Comparison of ENCODE assay signal across 24 mouse cellular contexts in genomic region chr13:90342823-90343222, GRCm38 (mm10).
DNase-seq lines count a peak whose midpoint lies in the region; ATAC-seq and TF ChIP-seq lines count a peak whose summit lies in the region.
"Had no signal": no experiment of that assay in that cellular context is flagged by ENCODE, and none has a peak within 500 bp of the region (broad histone marks: within the 10 kb centered on the region; RNA-seq: fewer than 3 reads in every experiment).

No protein-coding gene starts in this region.

- 33% methylated on average over 4 of the region's 4 CpGs for WGBS in lung, embryonic 14.5 days
- 87% methylated on average over 4 of the region's 4 CpGs for WGBS in forebrain, embryonic 16.5 days

- H3K4me3 ChIP-seq in lung, embryonic 14.5 days (ENCODE audit: low read depth, low read length), result no peak overlapping the region
- H3K4me3 ChIP-seq in CH12.LX (replicated peaks in 1 of 3; ENCODE audit: low read depth in 2 of 3, low read length in 2 of 3, poor library complexity in 1 of 3), result no peak overlapping the region
- no peak overlapping the region for H3K4me3 ChIP-seq in forebrain, embryonic 16.5 days (replicated peaks; ENCODE audit: low read length)
- H3K4me3 ChIP-seq: forebrain, embryonic 15.5 days; heart, embryonic 13.5 days had no signal

- dilution Hi-C loops in CH12.LX (cut with MboI; ENCODE audit: extremely low pct_ligation_motif_present, extremely low pct_unique_long_range_greater_than_20kb, low sequenced_read_pairs), result no loop called here

- no peak for TF ChIP-seq CTCF in lung, embryonic 14.5 days (IDR thresholded peaks at IDR 0.05; ENCODE audit: low read depth)
- TF ChIP-seq CTCF in CH12.LX (conservative IDR thresholded peaks at IDR 0.05 in 1 of 2, IDR thresholded peaks at IDR 0.05 in 1 of 2; ENCODE audit: low read depth in 2 of 2, low read length in 2 of 2), result no peak

- no peak for ATAC-seq in lung, embryonic 14.5 days (ENCODE audit: insufficient read depth)
- 0 out of 2 replicates have a peak, but pooled peaks have one; percentile 36 for ATAC-seq in common myeloid progenitor, adult 5-6 weeks (replicated peaks; ENCODE audit: low read depth, poor library complexity, severe bottlenecking)
- ATAC-seq in forebrain, embryonic 16.5 days, result no peak
- ATAC-seq: CD4-positive, CD25-positive, alpha-beta regulatory T cell, adult 4 months; forebrain, embryonic 15.5 days; hindbrain, postnatal 0 days; inflammation-experienced regulatory T-cells, adult 6 months; intestine, embryonic 16.5 days had no signal

- no peak overlapping the region for H3K9ac ChIP-seq in lung, embryonic 14.5 days
- no peak overlapping the region for H3K9ac ChIP-seq in CH12.LX (ENCODE audit: insufficient read depth, low read depth)
- no peak overlapping the region for H3K9ac ChIP-seq in forebrain, embryonic 16.5 days (replicated peaks; ENCODE audit: low read depth, low read length)
- H3K9ac ChIP-seq: forebrain, embryonic 15.5 days; heart, embryonic 13.5 days; hindbrain, embryonic 14.5 days had no signal

- no peaks in the 10 kb centered on the region for H3K4me1 ChIP-seq in lung, embryonic 14.5 days (ENCODE audit: insufficient read depth)
- H3K4me1 ChIP-seq in CH12.LX (ENCODE audit: control insufficient read depth in 1 of 2, insufficient read depth in 2 of 2), result peaks cover 6 to 8% of the 10 kb centered on the region in 2 experiments; a peak in 3 of 4 replicates
- no peaks in the 10 kb centered on the region for H3K4me1 ChIP-seq in forebrain, embryonic 16.5 days (replicated peaks; ENCODE audit: control insufficient read depth, insufficient read depth, low read length)
- H3K4me1 ChIP-seq: forebrain, embryonic 15.5 days had no signal

- no peaks in the 10 kb centered on the region for H3K9me3 ChIP-seq in lung, embryonic 14.5 days (ENCODE audit: low read depth, low read length)
- no peaks in the 10 kb centered on the region for H3K9me3 ChIP-seq in CH12.LX (replicated peaks; ENCODE audit: low read length)
- no peaks in the 10 kb centered on the region for H3K9me3 ChIP-seq in forebrain, embryonic 16.5 days (ENCODE audit: control insufficient read depth, low read length)
- H3K9me3 ChIP-seq: forebrain, embryonic 15.5 days; heart, embryonic 13.5 days had no signal

- no peak for TF ChIP-seq RAD21 in CH12.LX (IDR thresholded peaks at IDR 0.05; ENCODE audit: low read depth, low read length)

- in situ Hi-C loops in CH12.LX (cut with MboI; ENCODE audit: low pct_ligation_motif_present, low pct_unique_long_range_greater_than_20kb, low sequenced_read_pairs), result no loop called here

- no peaks in the 10 kb centered on the region for H3K27me3 ChIP-seq in lung, embryonic 14.5 days (ENCODE audit: insufficient read depth, low read length)
- no peaks in the 10 kb centered on the region for H3K27me3 ChIP-seq in CH12.LX (replicated peaks)
- no peaks in the 10 kb centered on the region for H3K27me3 ChIP-seq in forebrain, embryonic 16.5 days (replicated peaks; ENCODE audit: control insufficient read depth, insufficient read depth, low read length)
- H3K27me3 ChIP-seq: heart, embryonic 13.5 days had no signal

- H3K36me3 ChIP-seq in lung, embryonic 14.5 days (ENCODE audit: insufficient read depth), result no peaks in the 10 kb centered on the region
- no peaks in the 10 kb centered on the region for H3K36me3 ChIP-seq in CH12.LX (replicated peaks in 1 of 2; ENCODE audit: control insufficient read depth in 1 of 2, insufficient read depth in 1 of 2, low read length in 1 of 2)
- no peaks in the 10 kb centered on the region for H3K36me3 ChIP-seq in forebrain, embryonic 16.5 days (ENCODE audit: control insufficient read depth, insufficient read depth)
- H3K36me3 ChIP-seq: forebrain, embryonic 15.5 days; heart, embryonic 13.5 days had no signal

- no peak for TF ChIP-seq EP300 in CH12.LX (IDR thresholded peaks at IDR 0.05; ENCODE audit: low read length)

- H3K4me2 ChIP-seq in lung, embryonic 14.5 days, result no peak overlapping the region
- H3K4me2 ChIP-seq in CH12.LX (ENCODE audit: insufficient read depth, low read depth, poor library complexity, severe bottlenecking), result no peak overlapping the region
- H3K4me2 ChIP-seq in forebrain, embryonic 16.5 days (ENCODE audit: low read length), result no peak overlapping the region
- H3K4me2 ChIP-seq: forebrain, embryonic 15.5 days; heart, embryonic 13.5 days; hindbrain, embryonic 14.5 days had no signal

- H3K79me2 ChIP-seq in CH12.LX (replicated peaks; ENCODE audit: control insufficient read depth, extremely low read depth, insufficient read depth, poor library complexity, severe bottlenecking), result no peaks in the 10 kb centered on the region

- H3K27ac ChIP-seq in lung, embryonic 14.5 days (ENCODE audit: low read depth), result no peak overlapping the region
- H3K27ac ChIP-seq in CH12.LX (ENCODE audit: insufficient read depth, low read depth), result no peak overlapping the region
- H3K27ac ChIP-seq in forebrain, embryonic 16.5 days (ENCODE audit: low read length), result no peak overlapping the region
- H3K27ac ChIP-seq: forebrain, embryonic 15.5 days; heart, embryonic 13.5 days; hindbrain, embryonic 14.5 days; hindbrain, postnatal 0 days had no signal

- no peak for TF ChIP-seq POLR2A in CH12.LX (IDR thresholded peaks at IDR 0.05; ENCODE audit: low read depth, low read length)

- peak; percentile 8 for DNase-seq in lung, embryonic 14.5 days
- no peak for DNase-seq in lung, postnatal 10 days
- DNase-seq in CH12.LX (ENCODE audit: extremely low read depth), result peak; percentile 29
- DNase-seq in layer of hippocampus, adult 8-10 months (ENCODE audit: low spot score in 2 of 2), result no peak
- DNase-seq in right cerebral cortex, postnatal 25 days, result no peak
- DNase-seq: adrenal gland, adult 2 months; adrenal gland, postnatal 14 days; cerebellum, adult 11 months; cerebellum, adult 8-10 months; cerebellum, postnatal 36 days; gastrocnemius, postnatal 10 days; gastrocnemius, postnatal 36 days; heart, adult 18-20 months; heart, postnatal 14 days; heart, postnatal 4 days had no signal

TF ChIP-seq in CH12.LX, 34 proteins besides CTCF, POLR2A, EP300 and RAD21:
- TF ChIP-seq USF1 (IDR thresholded peaks at IDR 0.05; ENCODE audit: low read depth, low read length), result peak; percentile 63
- no peak for TF ChIP-seq UBTF (IDR thresholded peaks at IDR 0.05; ENCODE audit: low read depth, low read length)
- no peak for TF ChIP-seq HCFC1 (IDR thresholded peaks at IDR 0.05; ENCODE audit: low read depth, low read length)
- TF ChIP-seq NRF1 (IDR thresholded peaks at IDR 0.05; ENCODE audit: low read depth, low read length), result no peak
- peak; percentile 55; the same call in 1 of the 2 replicates for TF ChIP-seq MAX (IDR thresholded peaks at IDR 0.05; ENCODE audit: low read length)
- no peak for TF ChIP-seq MXI1 (IDR thresholded peaks at IDR 0.05; ENCODE audit: low read depth, low read length)
- TF ChIP-seq ZMIZ1 (IDR thresholded peaks at IDR 0.05; ENCODE audit: low read depth, low read length), result no peak
- no peak for TF ChIP-seq MAFK (IDR thresholded peaks at IDR 0.05; ENCODE audit: insufficient replicate concordance, low read length)
- no peak for TF ChIP-seq CHD2 (IDR thresholded peaks at IDR 0.05; ENCODE audit: low read length)
- no peak for TF ChIP-seq MAZ (IDR thresholded peaks at IDR 0.05; ENCODE audit: low read depth, low read length)
- TF ChIP-seq POLR2AphosphoS2 (IDR thresholded peaks at IDR 0.05; ENCODE audit: low read depth, low read length), result no peak
- no peak for TF ChIP-seq SMC3 (IDR thresholded peaks at IDR 0.05; ENCODE audit: low read depth, low read length)
- peak; percentile 73 for TF ChIP-seq BHLHE40 (IDR thresholded peaks at IDR 0.05; ENCODE audit: low read depth, low read length)
- TF ChIP-seq ZC3H11A (IDR thresholded peaks at IDR 0.05; ENCODE audit: low read depth, low read length), result no peak
- TF ChIP-seq RCOR1 (conservative IDR thresholded peaks at IDR 0.05; ENCODE audit: low read depth, low read length), result no peak
- peak; percentile 66 for TF ChIP-seq USF2 (conservative IDR thresholded peaks at IDR 0.05; ENCODE audit: low read depth, low read length)
- no peak for TF ChIP-seq MEF2A (IDR thresholded peaks at IDR 0.05; ENCODE audit: borderline replicate concordance, low read depth, low read length)
- no peak for TF ChIP-seq GABPA (IDR thresholded peaks at IDR 0.05; ENCODE audit: insufficient replicate concordance, low read depth, low read length)
- no peak for TF ChIP-seq ELF1 (IDR thresholded peaks at IDR 0.05; ENCODE audit: low read depth, low read length)

Comparison
In these comparisons a context has a peak if more than half of its experiments do, and no peak if none do; other contexts are left out.
1. DNase-seq: peak in lung, embryonic 14.5 days (single experiment) and CH12.LX (single experiment); none in lung, postnatal 10 days (single experiment), layer of hippocampus, adult 8-10 months (0 of 2) and right cerebral cortex, postnatal 25 days (single experiment).